8 mouse cellular contexts compared by ENCODE assay signal in genomic region chr3:137780029-137780428, GRCm38 (mm10).
DNase-seq lines count a peak whose midpoint lies in the region; ATAC-seq and TF ChIP-seq lines count a peak whose summit lies in the region.

No protein-coding gene starts in this region.

- no peak overlapping the region for H3K27ac ChIP-seq in kidney, postnatal 0 days
- no peak overlapping the region for H3K27ac ChIP-seq in embryonic facial prominence, embryonic 10.5 days (replicated peaks)
- no peak overlapping the region for H3K27ac ChIP-seq in hindbrain, embryonic 12.5 days
- no peak overlapping the region for H3K27ac ChIP-seq in midbrain, embryonic 16.5 days (ENCODE audit: low read length)

- H3K27me3 ChIP-seq in kidney, postnatal 0 days (ENCODE audit: insufficient read depth, low read length): no peaks in the 10 kb centered on the region
- H3K27me3 ChIP-seq in embryonic facial prominence, embryonic 10.5 days (replicated peaks; ENCODE audit: low read depth, poor library complexity, severe bottlenecking): peaks cover 37% of the 10 kb centered on the region
- peaks cover 4% of the 10 kb centered on the region; the same call in 1 of the 2 replicates for H3K27me3 ChIP-seq in hindbrain, embryonic 12.5 days
- H3K27me3 ChIP-seq in midbrain, embryonic 16.5 days (ENCODE audit: control insufficient read depth, insufficient read depth, low read depth, low read length): 0 out of 2 replicates have a peak, but pooled peaks cover 3% of the 10 kb centered on the region

- intact Hi-C loops in left cerebral cortex, postnatal 10 days (cut with DNase I): loop anchor here (5.0 to 10.0 kb wide), 2 partner anchors 367 to 655 kb away; no protein-coding TSS in a partner anchor

- no peaks in the 10 kb centered on the region for H3K9me3 ChIP-seq in kidney, postnatal 0 days (replicated peaks; ENCODE audit: low read length)
- no peaks in the 10 kb centered on the region for H3K9me3 ChIP-seq in embryonic facial prominence, embryonic 10.5 days
- H3K9me3 ChIP-seq in hindbrain, embryonic 12.5 days (replicated peaks): no peaks in the 10 kb centered on the region
- H3K9me3 ChIP-seq in midbrain, embryonic 16.5 days (replicated peaks; ENCODE audit: control insufficient read depth, low read length, poor library complexity, severe bottlenecking): no peaks in the 10 kb centered on the region

- H3K4me3 ChIP-seq in kidney, postnatal 0 days (replicated peaks; ENCODE audit: low read depth, low read length): no peak overlapping the region
- H3K4me3 ChIP-seq in embryonic facial prominence, embryonic 10.5 days: peak overlapping the region; percentile 17; the same call in 1 of the 2 replicates
- H3K4me3 ChIP-seq in hindbrain, embryonic 12.5 days: no peak overlapping the region
- 0 out of 2 replicates have a peak overlapping the region, but pooled peaks have one; percentile 3 for H3K4me3 ChIP-seq in midbrain, embryonic 16.5 days (ENCODE audit: low read depth, low read length)

- H3K4me2 ChIP-seq in kidney, postnatal 0 days (ENCODE audit: low read length): peak overlapping the region; percentile 34
- H3K4me2 ChIP-seq in hindbrain, embryonic 12.5 days (replicated peaks): peak overlapping the region; percentile 3; the same call in 1 of the 2 replicates
- H3K4me2 ChIP-seq in midbrain, embryonic 16.5 days (ENCODE audit: low read length): peak overlapping the region; percentile 41

- H3K36me3 ChIP-seq in kidney, postnatal 0 days (ENCODE audit: insufficient read depth, low read length): no peaks in the 10 kb centered on the region
- no peaks in the 10 kb centered on the region for H3K36me3 ChIP-seq in embryonic facial prominence, embryonic 10.5 days (replicated peaks)
- no peaks in the 10 kb centered on the region for H3K36me3 ChIP-seq in hindbrain, embryonic 12.5 days
- H3K36me3 ChIP-seq in midbrain, embryonic 16.5 days (ENCODE audit: control insufficient read depth, insufficient read depth, low read length): no peaks in the 10 kb centered on the region

- WGBS in kidney, postnatal 0 days: 3% methylated on average over 11 of the region's 11 CpGs
- WGBS in embryonic facial prominence, embryonic 10.5 days: 4% methylated on average over 11 of the region's 11 CpGs
- WGBS in hindbrain, embryonic 12.5 days: 5% methylated on average over 11 of the region's 11 CpGs
- WGBS in midbrain, embryonic 16.5 days: 6% methylated on average over 11 of the region's 11 CpGs

- peaks cover 6% of the 10 kb centered on the region; the same call in 1 of the 2 replicates for H3K4me1 ChIP-seq in kidney, postnatal 0 days (replicated peaks; ENCODE audit: insufficient read depth, low read length)
- peaks cover 18% of the 10 kb centered on the region for H3K4me1 ChIP-seq in embryonic facial prominence, embryonic 10.5 days
- H3K4me1 ChIP-seq in hindbrain, embryonic 12.5 days: peaks cover 24% of the 10 kb centered on the region
- peaks cover 14% of the 10 kb centered on the region for H3K4me1 ChIP-seq in midbrain, embryonic 16.5 days (ENCODE audit: control insufficient read depth, insufficient read depth, low read length)

- no peak for ATAC-seq in kidney, postnatal 0 days (replicated peaks; ENCODE audit: low FRiP score, low read depth)
- no peak for ATAC-seq in hindbrain, embryonic 12.5 days (ENCODE audit: low FRiP score)
- no peak for ATAC-seq in midbrain, embryonic 16.5 days

- no peak for DNase-seq in kidney, postnatal 0 days (ENCODE audit: low spot score)
- DNase-seq in kidney, postnatal 14 days: no peak
- peak; percentile 24 for DNase-seq in embryonic facial prominence, embryonic 10.5 days (ENCODE audit: low spot score)
- no peak for DNase-seq in thymus, postnatal 10 days (ENCODE audit: low spot score in 2 of 2)
- no peak for DNase-seq in left cerebral cortex, postnatal 10 days (ENCODE audit: extremely low spot score in 1 of 2, low spot score in 2 of 2)
- no peak for DNase-seq in frontal cortex, postnatal 25 days (ENCODE audit: low spot score in 2 of 2)

- no peak overlapping the region for H3K9ac ChIP-seq in kidney, postnatal 0 days (ENCODE audit: low read depth, low read length)
- no peak overlapping the region for H3K9ac ChIP-seq in hindbrain, embryonic 12.5 days
- H3K9ac ChIP-seq in midbrain, embryonic 16.5 days (ENCODE audit: low read depth, low read length): no peak overlapping the region

- no peak for TF ChIP-seq CTCF in kidney, postnatal 0 days (IDR thresholded peaks at IDR 0.05; ENCODE audit: low read depth)

Comparison
In these comparisons a context has a peak if more than half of its experiments do, and no peak if none do; other contexts are left out.
1. H3K4me3 ChIP-seq: peak in embryonic facial prominence, embryonic 10.5 days (single experiment) and midbrain, embryonic 16.5 days (single experiment); none in kidney, postnatal 0 days (single experiment) and hindbrain, embryonic 12.5 days (single experiment).
2. Peak in every context shown above with its lines, with median percentiles within 50 percentile points of each other: H3K4me2 ChIP-seq.